Mouse (Mus musculus): ENCODE results near the gene Bpifa1. TPM values are rescaled to one million over a fixed set of nuclear protein-coding genes. Genes with fewer than 3 reads are reported as not detected.

Gene Bpifa1
- total RNA-seq, 4 experiments from 2014 or later, result not detected

Other genes starting within 250 kb of the Bpifa1 start
- not detected for gene Bpifb6, start 242.5 kb upstream of the Bpifa1 start, total RNA-seq (2022)
- gene Bpifb3, start 224.7 kb upstream of the Bpifa1 start, total RNA-seq (2022), result not detected
- gene Bpifb4, start 204.7 kb upstream of the Bpifa1 start, total RNA-seq (2022), result not detected
- under 1 TPM in 1 of 4 experiments, not detected in 3; 0.19 TPM for gene Bpifa6, start 167.9 kb upstream of the Bpifa1 start, total RNA-seq (2022)
- not detected for gene Bpifa2, start 134.6 kb upstream of the Bpifa1 start, total RNA-seq (2022)
- not detected for gene Bpifa3, start 12.5 kb upstream of the Bpifa1 start, total RNA-seq (2022)
- gene Bpifa5, start 19.7 kb downstream of the Bpifa1 start, total RNA-seq (2022), result not detected
- gene Bpifb1, start 47.9 kb downstream of the Bpifa1 start, total RNA-seq (2022), result not detected
- gene Bpifb5, start 80.9 kb downstream of the Bpifa1 start, total RNA-seq (2022), result not detected
- gene Bpifb9a, start 115.0 kb downstream of the Bpifa1 start, total RNA-seq (2022), result 1 to 10 TPM in 1 of 4 experiments, not detected in 3; 1.1 TPM
- gene Bpifb9b, start 164.3 kb downstream of the Bpifa1 start, total RNA-seq (2022), result 1 to 10 TPM in 1 of 4 experiments, not detected in 3; 1.2 TPM
- 10 to 100 TPM; 11.7 to 17.1 (median 12.0) TPM for gene Cdk5rap1, start 230.1 kb downstream of the Bpifa1 start, total RNA-seq (2022)